ENCODE assay signal across 8 mouse cellular contexts in the genomic region with DNA sequence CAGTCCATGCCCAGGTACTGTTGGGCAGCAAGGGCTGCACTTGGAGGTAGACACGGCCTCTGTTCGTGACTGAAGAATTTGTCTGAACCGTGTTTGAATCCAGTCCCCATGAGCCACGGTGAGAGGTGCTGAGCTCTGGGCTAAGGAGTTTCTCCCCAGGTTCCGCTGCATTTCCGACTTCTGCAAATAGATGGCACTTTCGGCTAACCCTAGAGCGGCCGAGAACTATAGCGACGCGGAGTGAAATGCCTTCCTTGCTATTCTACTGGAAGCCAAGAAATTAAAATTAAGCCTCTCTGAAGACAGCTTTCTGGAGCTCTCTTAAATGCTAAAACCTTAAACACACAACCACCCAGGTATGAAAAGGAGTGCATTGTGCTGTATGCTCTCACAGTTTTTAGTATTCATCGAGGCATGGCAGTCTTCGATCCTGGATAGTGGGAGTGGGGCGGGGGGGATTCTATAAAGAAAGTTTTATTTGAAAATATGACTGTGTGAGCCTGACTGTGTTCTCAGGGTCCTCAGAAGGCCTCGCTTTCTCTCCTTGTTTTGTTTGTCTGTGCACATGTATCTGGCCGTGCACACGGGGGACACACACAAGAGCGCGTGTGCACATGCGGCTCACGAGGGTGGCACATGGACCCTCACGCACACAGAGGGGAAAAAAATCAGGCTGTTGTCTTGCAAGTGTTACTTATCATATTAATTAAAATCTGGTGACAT.
A peak's percentile ranks its signal among the peaks of the same experiment; 100 is the strongest.
DNase-seq lines count a peak whose midpoint lies in the region; ATAC-seq and TF ChIP-seq lines count a peak whose summit lies in the region.

No protein-coding gene starts in this region.

- peak; percentile 47 for DNase-seq in heart, postnatal 0 days (ENCODE audit: low spot score)
- no peak for DNase-seq in heart, adult 9 months (ENCODE audit: low spot score in 2 of 2)
- peak; percentile 69 to 73 for DNase-seq in adrenal gland, postnatal 36 days
- peak; percentile 64 for DNase-seq in forebrain, embryonic 10.5 days (ENCODE audit: extremely low spot score, low spot score)
- DNase-seq in kidney, adult 2 months: peak; percentile 55
- peak; percentile 59 to 62 for DNase-seq in left cerebral cortex, postnatal 36 days (ENCODE audit: low spot score in 2 of 2)
- no peak for DNase-seq in spleen, postnatal 36 days (ENCODE audit: low spot score in 2 of 2)

- no peak overlapping the region for H3K27ac ChIP-seq in heart, postnatal 0 days (ENCODE audit: low read depth)
- peak overlapping the region; percentile 44; the same call in 1 of the 2 replicates for H3K27ac ChIP-seq in forebrain, embryonic 10.5 days
- no peak overlapping the region for H3K27ac ChIP-seq in kidney, adult 2 months (ENCODE audit: insufficient read depth, low read depth, low read length)
- H3K27ac ChIP-seq in neural tube, embryonic 14.5 days (ENCODE audit: low read depth, low read length): no peak overlapping the region

- H3K9me3 ChIP-seq in heart, postnatal 0 days (replicated peaks; ENCODE audit: control insufficient read depth, low read length): no peaks in the 10 kb centered on the region
- no peaks in the 10 kb centered on the region for H3K9me3 ChIP-seq in forebrain, embryonic 10.5 days
- no peaks in the 10 kb centered on the region for H3K9me3 ChIP-seq in neural tube, embryonic 14.5 days (ENCODE audit: control insufficient read depth, low read length)

- peaks cover 45% of the 10 kb centered on the region for H3K27me3 ChIP-seq in heart, postnatal 0 days (ENCODE audit: control insufficient read depth, insufficient read depth, low read length)
- peaks cover 87% of the 10 kb centered on the region for H3K27me3 ChIP-seq in forebrain, embryonic 10.5 days (ENCODE audit: poor library complexity, severe bottlenecking)
- H3K27me3 ChIP-seq in kidney, adult 2 months (replicated peaks; ENCODE audit: control insufficient read depth, insufficient read depth, low read length): no peaks in the 10 kb centered on the region
- H3K27me3 ChIP-seq in neural tube, embryonic 14.5 days (ENCODE audit: control insufficient read depth, insufficient read depth, low read length): peaks cover 16% of the 10 kb centered on the region

- no peaks in the 10 kb centered on the region for H3K36me3 ChIP-seq in heart, postnatal 0 days (replicated peaks; ENCODE audit: control insufficient read depth, insufficient read depth, low read length)
- H3K36me3 ChIP-seq in forebrain, embryonic 10.5 days (replicated peaks): no peaks in the 10 kb centered on the region
- no peaks in the 10 kb centered on the region for H3K36me3 ChIP-seq in kidney, adult 2 months (ENCODE audit: control insufficient read depth, insufficient read depth, low read length)
- no peaks in the 10 kb centered on the region for H3K36me3 ChIP-seq in neural tube, embryonic 14.5 days (ENCODE audit: control insufficient read depth, insufficient read depth, low read length)

- ATAC-seq in heart, postnatal 0 days (ENCODE audit: insufficient read depth, low read depth): peak; percentile 60; the same call in 1 of the 2 replicates
- peak; percentile 76 for ATAC-seq in neural tube, embryonic 14.5 days (ENCODE audit: low read depth)

- TF ChIP-seq EP300 in heart, postnatal 0 days (IDR thresholded peaks at IDR 0.05; ENCODE audit: low read depth): no peak

- no peak overlapping the region for H3K4me2 ChIP-seq in heart, postnatal 0 days (ENCODE audit: low read depth, low read length)
- no peak overlapping the region for H3K4me2 ChIP-seq in neural tube, embryonic 14.5 days (ENCODE audit: low read depth, low read length)

- no peak overlapping the region for H3K9ac ChIP-seq in heart, postnatal 0 days (replicated peaks; ENCODE audit: low read depth, low read length)
- no peak overlapping the region for H3K9ac ChIP-seq in neural tube, embryonic 14.5 days (replicated peaks; ENCODE audit: low read depth, low read length)

- H3K4me1 ChIP-seq in heart, postnatal 0 days (ENCODE audit: control insufficient read depth, insufficient read depth): no peaks in the 10 kb centered on the region
- peaks cover 38% of the 10 kb centered on the region for H3K4me1 ChIP-seq in forebrain, embryonic 10.5 days
- H3K4me1 ChIP-seq in kidney, adult 2 months (ENCODE audit: control insufficient read depth, insufficient read depth, low read length): no peaks in the 10 kb centered on the region
- 0 out of 2 replicates have a peak, but pooled peaks cover 3% of the 10 kb centered on the region for H3K4me1 ChIP-seq in neural tube, embryonic 14.5 days (ENCODE audit: control insufficient read depth, insufficient read depth, low read length)

- TF ChIP-seq CTCF in heart, postnatal 0 days (IDR thresholded peaks at IDR 0.05; ENCODE audit: low read depth): peak; percentile 67
- TF ChIP-seq CTCF in kidney, adult 2 months (conservative IDR thresholded peaks at IDR 0.05; ENCODE audit: insufficient read depth, insufficient read length, low read depth, low read length): peak; percentile 77

- no peak overlapping the region for H3K4me3 ChIP-seq in heart, postnatal 0 days (ENCODE audit: low read depth, low read length)
- no peak overlapping the region for H3K4me3 ChIP-seq in forebrain, embryonic 10.5 days
- H3K4me3 ChIP-seq in kidney, adult 2 months (ENCODE audit: insufficient read depth, low read depth, low read length): no peak overlapping the region
- no peak overlapping the region for H3K4me3 ChIP-seq in neural tube, embryonic 14.5 days (ENCODE audit: low read depth, low read length)

- WGBS in heart, postnatal 0 days: 38% methylated on average over 23 of the region's 23 CpGs
- 32% methylated on average over 23 of the region's 23 CpGs for WGBS in forebrain, embryonic 10.5 days
- WGBS in kidney, adult 2 months: 37% methylated on average over 23 of the region's 23 CpGs
- 29% methylated on average over 23 of the region's 23 CpGs for WGBS in neural tube, embryonic 14.5 days

- TF ChIP-seq POLR2A in kidney, adult 2 months (IDR thresholded peaks at IDR 0.05; ENCODE audit: low read depth, low read length): no peak

- intact Hi-C loops in left cerebral cortex, postnatal 36 days (cut with DNase I): loop anchor here (2.0 to 10.0 kb wide), 3 partner anchors 165 to 561 kb away; no protein-coding TSS in a partner anchor

Comparison
In these comparisons a context has a peak if more than half of its experiments do, and no peak if none do; other contexts are left out.
1. DNase-seq: peak in heart, postnatal 0 days (single experiment), adrenal gland, postnatal 36 days (2 of 2), forebrain, embryonic 10.5 days (single experiment), kidney, adult 2 months (single experiment) and left cerebral cortex, postnatal 36 days (2 of 2); none in heart, adult 9 months (0 of 2) and spleen, postnatal 36 days (0 of 2).